In genomic region chr10:70402711-70403110, GRCm38 (mm10) we compare ENCODE assay signal across 13 mouse cellular contexts. TPM values are rescaled to one million over a fixed set of nuclear protein-coding genes. Genes with fewer than 3 reads are reported as not detected.
DNase-seq lines count a peak whose midpoint lies in the region.
"Had no signal": no experiment of that assay in that cellular context is flagged by ENCODE, and none has a peak within 500 bp of the region (broad histone marks: within the 10 kb centered on the region; RNA-seq: fewer than 3 reads in every experiment).

No protein-coding gene starts in this region.

- DNase-seq in adrenal gland, postnatal 14 days = peak; percentile 29
- no peak for DNase-seq in adrenal gland, adult 18-20 months (ENCODE audit: low spot score in 2 of 2)
- peak; percentile 45 for DNase-seq in 3T3-L1 (ENCODE audit: low read depth, low spot score)
- DNase-seq in adipocyte (ENCODE audit: low spot score) = peak; percentile 43
- peak; percentile 11 for DNase-seq in skeletal muscle tissue, adult 2 months (ENCODE audit: low read depth, low spot score)
- no peak for DNase-seq in frontal cortex, adult 2 months (ENCODE audit: extremely low spot score in 1 of 2, low spot score in 1 of 2)
- DNase-seq: cerebellum, adult 11-12 months; cerebellum, adult 9-10 months; cerebellum, postnatal 25 days; forebrain, postnatal 0 days; gastrocnemius, postnatal 36 days; heart, adult 18-20 months; kidney, adult 18-20 months had no signal

RNA-seq across cellular contexts. Expression of gene Fam13c, which starts 37.6 kb away (rescaled TPM):
- 14.7 and 17.3 TPM in 2 replicates for total RNA-seq in adrenal gland, postnatal 14 days (2021)
- 10 to 100 TPM; 14.4 to 23.0 TPM for total RNA-seq in adrenal gland, adult 18-20 months (2021)
- 33.0 and 38.4 TPM in 2 replicates for polyA plus RNA-seq in frontal cortex, adult 2 months (2012; rRNA removed)

Comparison
In these comparisons a context has a peak if more than half of its experiments do, and no peak if none do; other contexts are left out.
1. DNase-seq: peak in adrenal gland, postnatal 14 days (single experiment), 3T3-L1 (single experiment), adipocyte (single experiment) and skeletal muscle tissue, adult 2 months (single experiment); none in adrenal gland, adult 18-20 months (0 of 2) and frontal cortex, adult 2 months (0 of 2).